Mouse (Mus musculus): ENCODE results near the gene Washc2. TPM values are rescaled to one million over a fixed set of nuclear protein-coding genes. Genes with fewer than 3 reads are reported as not detected.

Washc2 gene
- polyA plus RNA-seq, 1 experiment from 2014 or later, result 17.0 TPM

DNA sequence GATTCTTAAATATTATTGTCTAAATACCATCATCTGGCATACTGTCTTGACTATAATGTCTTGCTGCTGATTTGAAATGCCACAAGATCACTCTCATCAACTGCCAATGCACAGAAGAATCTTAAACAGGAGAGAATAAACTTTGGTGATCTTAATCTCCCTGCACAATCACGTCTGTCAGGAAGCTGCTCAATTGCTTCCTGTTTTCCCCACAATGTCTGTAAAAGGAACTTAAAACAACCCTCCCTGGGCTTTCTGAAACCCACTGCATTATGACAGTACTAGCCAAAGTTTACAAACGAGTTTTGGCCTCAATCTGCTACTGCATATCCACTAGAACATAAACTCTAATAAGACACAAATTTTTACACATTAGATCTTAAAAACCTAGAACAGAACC is 21.4 kb upstream of the Washc2 start:
- no peak overlapping the region for H3K4me2 ChIP-seq (replicated peaks; ENCODE audit: low read depth)
- 42% methylated on average over 2 of the region's 2 CpGs for WGBS
- DNase-seq (ENCODE audit: low spot score), result no peak

DNA sequence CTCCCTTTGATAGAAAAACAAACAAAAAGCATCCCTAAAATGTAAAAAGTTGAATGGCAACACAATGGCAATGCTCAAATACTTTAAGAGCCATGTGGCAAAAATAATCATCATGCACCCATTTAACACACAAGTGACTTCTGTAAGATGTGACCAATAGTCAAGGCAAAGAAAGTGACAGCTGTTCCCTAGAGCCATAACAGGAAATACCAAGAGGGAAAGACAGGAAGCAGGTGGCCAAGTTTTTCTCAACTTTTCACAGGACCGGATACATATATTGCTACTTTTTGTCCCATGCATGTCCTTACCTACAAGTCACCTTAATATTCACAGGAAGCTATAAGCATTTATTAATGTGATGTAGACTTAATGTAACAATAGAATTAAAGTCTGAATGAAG is 18.4 kb upstream of the Washc2 start:
- no peaks in the 10 kb centered on the region for H3K9me3 ChIP-seq (ENCODE audit: control insufficient read depth, low read length)
- no peak overlapping the region for H3K4me3 ChIP-seq (ENCODE audit: low read depth, low read length)
- TF ChIP-seq EP300 (optimal IDR thresholded peaks at IDR 0.05) (no peak), CTCF (IDR thresholded peaks at IDR 0.05; ENCODE audit: low read depth) (no peak)
- 74% methylated on average over 1 of the region's 1 CpGs for WGBS
- DNase-seq (ENCODE audit: low spot score), result no peak
- H3K4me2 ChIP-seq (replicated peaks; ENCODE audit: low read depth), result no peak overlapping the region
- H3K4me1 ChIP-seq (replicated peaks; ENCODE audit: control insufficient read depth, insufficient read depth), result no peaks in the 10 kb centered on the region
- no peaks in the 10 kb centered on the region for H3K27me3 ChIP-seq (ENCODE audit: control insufficient read depth, insufficient read depth, low read length)
- ATAC-seq (ENCODE audit: low FRiP score, low TSS enrichment), result no peak
- no peaks in the 10 kb centered on the region for H3K36me3 ChIP-seq (ENCODE audit: control insufficient read depth, insufficient read depth, low read length)
- no peak overlapping the region for H3K9ac ChIP-seq (ENCODE audit: low read length)
- H3K27ac ChIP-seq (replicated peaks), result no peak overlapping the region

More for the DNA sequence above, 21.4 kb upstream of the Washc2 start:
- Histone ChIP-seq H3K4me1 (replicated peaks; ENCODE audit: control insufficient read depth, insufficient read depth) (no peaks in the 10 kb centered on the region), H3K9ac (ENCODE audit: low read length) (no peak overlapping the region), H3K9me3 (ENCODE audit: control insufficient read depth, low read length) (no peaks in the 10 kb centered on the region), H3K27ac (replicated peaks) (no peak overlapping the region), H3K4me3 (ENCODE audit: low read depth, low read length) (no peak overlapping the region), H3K36me3 (ENCODE audit: control insufficient read depth, insufficient read depth, low read length) (no peaks in the 10 kb centered on the region), H3K27me3 (ENCODE audit: control insufficient read depth, insufficient read depth, low read length) (no peaks in the 10 kb centered on the region)
- no peak for ATAC-seq (ENCODE audit: low FRiP score, low TSS enrichment)
- no peak for TF ChIP-seq CTCF (IDR thresholded peaks at IDR 0.05; ENCODE audit: low read depth)
- no peak for TF ChIP-seq EP300 (optimal IDR thresholded peaks at IDR 0.05)

DNA sequence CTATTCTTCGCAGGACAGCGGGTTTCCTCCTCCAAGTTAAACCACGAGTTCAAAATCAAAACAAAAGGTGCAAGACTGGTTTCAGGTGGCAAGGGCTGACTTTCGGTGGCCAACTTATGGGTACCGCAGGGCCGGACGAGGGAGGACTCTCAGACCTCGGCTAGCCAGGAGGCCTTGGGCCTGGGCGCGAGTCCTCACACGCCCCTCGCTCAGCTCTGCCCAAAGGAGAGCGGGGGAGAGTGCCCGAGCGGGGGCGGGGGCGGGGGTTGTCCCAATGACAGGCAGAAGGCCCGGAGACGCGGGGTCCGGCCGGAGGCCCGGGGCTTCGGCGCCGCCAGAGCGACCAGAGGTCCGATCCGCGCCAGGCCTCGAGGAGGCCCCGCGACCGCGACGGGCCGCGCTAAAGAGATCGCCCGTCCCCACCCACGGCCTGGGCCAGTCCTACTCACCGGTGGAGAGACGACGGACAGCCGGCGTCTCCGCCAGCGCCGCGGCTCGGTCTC is 15.0 kb upstream of the Washc2 start:
- H3K36me3 ChIP-seq (ENCODE audit: control insufficient read depth, insufficient read depth, low read length), result no peaks in the 10 kb centered on the region
- H3K27ac ChIP-seq (replicated peaks), result peak overlapping the region; percentile 77
- no peak for TF ChIP-seq EP300 (optimal IDR thresholded peaks at IDR 0.05)
- no peak for TF ChIP-seq CTCF (IDR thresholded peaks at IDR 0.05; ENCODE audit: low read depth)
- H3K9me3 ChIP-seq (ENCODE audit: control insufficient read depth, low read length), result no peaks in the 10 kb centered on the region
- peak overlapping the region; percentile 82 for H3K4me2 ChIP-seq (replicated peaks; ENCODE audit: low read depth)
- H3K4me1 ChIP-seq (replicated peaks; ENCODE audit: control insufficient read depth, insufficient read depth), result no peaks in the 10 kb centered on the region
- ATAC-seq (ENCODE audit: low FRiP score, low TSS enrichment) (peak; percentile 85), DNase-seq (ENCODE audit: low spot score) (no peak)
- H3K27me3 ChIP-seq (ENCODE audit: control insufficient read depth, insufficient read depth, low read length), result no peaks in the 10 kb centered on the region
- peak overlapping the region; percentile 93 for H3K4me3 ChIP-seq (ENCODE audit: low read depth, low read length)
- under 1% methylated on average over 35 of the region's 51 CpGs for WGBS
- peak overlapping the region; percentile 91 for H3K9ac ChIP-seq (ENCODE audit: low read length)

DNA sequence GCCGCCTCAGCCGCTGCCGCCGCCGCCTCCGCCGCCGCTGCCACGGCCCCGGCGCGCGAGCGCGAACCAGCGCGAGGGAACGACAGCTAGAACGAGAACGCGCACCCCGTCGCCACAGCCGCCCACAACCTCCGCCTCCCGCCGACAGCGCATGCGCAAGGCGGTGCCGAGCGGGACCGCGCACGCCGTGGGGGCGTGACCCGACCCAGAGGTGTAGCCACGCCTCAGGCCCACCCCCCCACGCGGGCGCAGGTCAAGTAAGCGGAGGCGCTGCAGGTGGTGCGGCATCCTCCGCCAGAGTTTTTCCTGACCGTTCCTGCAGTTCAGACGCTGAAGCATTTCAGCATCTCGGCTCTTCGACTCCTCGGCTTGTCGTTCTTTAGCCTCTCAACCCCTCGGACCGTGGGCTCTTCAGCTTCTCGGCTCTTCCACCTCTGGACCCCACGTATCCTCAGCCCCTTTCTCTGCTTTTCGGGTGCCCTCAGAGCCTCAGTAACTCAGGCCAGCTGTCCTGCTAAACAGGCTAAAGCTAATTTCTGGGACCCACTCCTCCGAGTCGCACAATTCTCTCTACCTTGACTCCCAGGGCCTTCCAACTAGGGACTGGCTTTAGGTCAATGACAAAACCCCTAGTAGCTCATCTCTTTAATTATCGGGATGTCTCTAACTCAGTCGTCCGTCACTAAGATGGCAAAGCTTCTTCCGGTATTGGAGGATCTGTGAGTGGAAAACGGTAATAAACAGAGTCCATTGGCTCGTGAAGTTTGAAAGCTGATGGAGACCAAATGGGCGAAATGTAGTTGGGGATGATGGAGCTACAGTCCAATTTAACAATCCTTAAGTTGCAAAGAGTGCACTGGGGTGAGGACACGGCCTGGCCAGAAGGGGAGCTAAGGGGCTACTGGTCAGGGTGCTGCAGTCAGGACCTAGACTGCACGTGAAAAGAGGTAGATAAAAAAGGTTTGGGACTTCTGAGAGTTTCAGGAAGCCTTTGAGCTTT is 14.1 kb upstream of the Washc2 start, which contains the start of gene Tmcc1:
TSS of gene Tmcc1 (minus strand) at position 93 of the 1,000 bp plus-strand sequence.
- no peaks in the 10 kb centered on the region for H3K36me3 ChIP-seq (ENCODE audit: control insufficient read depth, insufficient read depth, low read length)
- H3K9ac ChIP-seq (ENCODE audit: low read length), result peak within 1 kb of the TSS; percentile 91
- peak; percentile 30 for TF ChIP-seq CTCF (IDR thresholded peaks at IDR 0.05; ENCODE audit: low read depth)
- TF ChIP-seq EP300 (optimal IDR thresholded peaks at IDR 0.05), result no peak
- H3K27ac ChIP-seq (replicated peaks), result peak within 1 kb of the TSS; percentile 77
- DNase-seq (ENCODE audit: low spot score), result peak; percentile 99
- H3K4me1 ChIP-seq (replicated peaks; ENCODE audit: control insufficient read depth, insufficient read depth), result no peaks in the 10 kb centered on the region
- H3K27me3 ChIP-seq (ENCODE audit: control insufficient read depth, insufficient read depth, low read length), result no peaks in the 10 kb centered on the region
- peak within 1 kb of the TSS; percentile 93 for H3K4me3 ChIP-seq (ENCODE audit: low read depth, low read length)
- H3K9me3 ChIP-seq (ENCODE audit: control insufficient read depth, low read length), result no peaks in the 10 kb centered on the region
- H3K4me2 ChIP-seq (replicated peaks; ENCODE audit: low read depth), result peak within 1 kb of the TSS; percentile 82
- 3% methylated on average over 53 of the region's 68 CpGs for WGBS
- ATAC-seq (ENCODE audit: low FRiP score, low TSS enrichment), result peak; percentile 94

DNA sequence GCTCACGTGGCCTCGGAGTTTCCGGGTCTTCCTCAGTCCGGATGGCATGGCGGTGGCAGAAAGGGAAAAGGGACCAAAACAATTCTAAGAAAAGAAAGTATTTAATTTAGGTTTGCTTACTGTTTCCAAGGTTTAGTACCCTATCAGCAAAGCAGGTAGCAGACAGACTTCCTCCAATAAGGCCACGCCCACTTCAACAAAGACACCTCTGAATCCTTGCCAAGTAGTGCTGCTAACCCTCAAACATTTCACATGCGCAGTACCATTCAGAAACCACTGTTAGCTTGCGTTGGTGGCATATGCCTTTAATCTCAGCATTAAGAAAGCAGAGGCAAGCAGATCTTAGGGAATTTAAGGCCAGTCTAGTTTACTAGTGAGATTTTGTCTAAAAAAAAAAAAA is 12.0 kb upstream of the Washc2 start:
- no peaks in the 10 kb centered on the region for H3K36me3 ChIP-seq (ENCODE audit: control insufficient read depth, insufficient read depth, low read length)

DNA sequence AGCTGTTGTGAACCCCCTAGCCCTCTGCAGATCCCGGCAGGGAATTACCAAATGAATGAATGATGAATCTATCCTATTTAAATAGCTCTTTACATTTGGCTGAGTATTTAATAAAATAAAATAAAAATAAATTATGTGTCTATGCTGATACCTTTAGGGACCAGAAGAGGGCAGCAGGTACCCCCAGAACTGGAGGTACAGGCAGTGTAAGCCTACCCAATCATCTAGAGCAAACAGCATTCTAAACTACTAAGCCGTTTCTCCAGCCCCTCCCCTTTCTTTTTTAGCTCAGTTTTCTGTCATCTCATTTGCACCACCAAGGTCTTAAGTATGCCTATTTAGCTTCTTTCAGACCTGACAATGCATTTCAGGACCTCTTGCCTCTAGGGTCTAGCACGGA is 9.7 kb upstream of the Washc2 start:
- TF ChIP-seq CTCF (IDR thresholded peaks at IDR 0.05; ENCODE audit: low read depth), result peak; percentile 74
- no peak for TF ChIP-seq EP300 (optimal IDR thresholded peaks at IDR 0.05)
- Histone ChIP-seq H3K4me2 (replicated peaks; ENCODE audit: low read depth) (no peak overlapping the region), H3K9me3 (ENCODE audit: control insufficient read depth, low read length) (no peaks in the 10 kb centered on the region), H3K36me3 (ENCODE audit: control insufficient read depth, insufficient read depth, low read length) (no peaks in the 10 kb centered on the region), H3K4me3 (ENCODE audit: low read depth, low read length) (no peak overlapping the region), H3K27ac (replicated peaks) (no peak overlapping the region), H3K4me1 (replicated peaks; ENCODE audit: control insufficient read depth, insufficient read depth) (no peaks in the 10 kb centered on the region), H3K27me3 (ENCODE audit: control insufficient read depth, insufficient read depth, low read length) (no peaks in the 10 kb centered on the region), H3K9ac (ENCODE audit: low read length) (no peak overlapping the region)
- DNase-seq (ENCODE audit: low spot score) (no peak), ATAC-seq (ENCODE audit: low FRiP score, low TSS enrichment) (no peak; the same call in 1 of the 2 replicates)
- WGBS, result 34% methylated on average over 3 of the region's 3 CpGs

More for the DNA sequence above, 12.0 kb upstream of the Washc2 start:
- TF ChIP-seq EP300 (optimal IDR thresholded peaks at IDR 0.05) (no peak), CTCF (IDR thresholded peaks at IDR 0.05; ENCODE audit: low read depth) (no peak)
- H3K9me3 ChIP-seq (ENCODE audit: control insufficient read depth, low read length), result no peaks in the 10 kb centered on the region
- WGBS, result 63% methylated on average over 8 of the region's 8 CpGs
- no peaks in the 10 kb centered on the region for H3K27me3 ChIP-seq (ENCODE audit: control insufficient read depth, insufficient read depth, low read length)
- no peaks in the 10 kb centered on the region for H3K4me1 ChIP-seq (replicated peaks; ENCODE audit: control insufficient read depth, insufficient read depth)
- no peak overlapping the region for H3K9ac ChIP-seq (ENCODE audit: low read length)
- DNase-seq (ENCODE audit: low spot score), result no peak
- H3K4me2 ChIP-seq (replicated peaks; ENCODE audit: low read depth), result no peak overlapping the region
- no peak for ATAC-seq (ENCODE audit: low FRiP score, low TSS enrichment)
- no peak overlapping the region for H3K27ac ChIP-seq (replicated peaks)
- H3K4me3 ChIP-seq (ENCODE audit: low read depth, low read length), result no peak overlapping the region
